Mouse (Mus musculus) heart, adult 2 months (tissue): ENCODE results near the gene Supt5.

Experiments
- CTCF ChIP-seq: fragments of 200-600 bp; IDR thresholded peaks from 2 replicates; pipeline ENCODE4 v1.8.1; 2022; ENCODE audit warnings: antibody characterized with exemption, mild to moderate bottlenecking, moderate library complexity
- POLR2A ChIP-seq: fragments of 200-500 bp; IDR thresholded peaks from 2 replicates; pipeline ENCODE4 v1.6.1; 2011; ENCODE audit warnings: mild to moderate bottlenecking, low read depth, low read length, control low read depth; ENCODE audit not compliant: insufficient read depth

GRCm38 (mm10) chr7:28359854-28360253 lies 21.3 kb upstream of the Supt5 start:
- TF ChIP-seq POLR2A, result no peak
- TF ChIP-seq CTCF, result no peak
